Mouse (Mus musculus) Muller cell, postnatal 12 days (primary cell): ENCODE results near the gene Slc12a5.

ENCODE experiments used
- DNase-seq: peaks from one replicate; pipeline ENCODE4 v3.0.0-alpha.2; 2015; ENCODE audit errors: inconsistent ontology term

The Slc12a5 gene

DNA sequence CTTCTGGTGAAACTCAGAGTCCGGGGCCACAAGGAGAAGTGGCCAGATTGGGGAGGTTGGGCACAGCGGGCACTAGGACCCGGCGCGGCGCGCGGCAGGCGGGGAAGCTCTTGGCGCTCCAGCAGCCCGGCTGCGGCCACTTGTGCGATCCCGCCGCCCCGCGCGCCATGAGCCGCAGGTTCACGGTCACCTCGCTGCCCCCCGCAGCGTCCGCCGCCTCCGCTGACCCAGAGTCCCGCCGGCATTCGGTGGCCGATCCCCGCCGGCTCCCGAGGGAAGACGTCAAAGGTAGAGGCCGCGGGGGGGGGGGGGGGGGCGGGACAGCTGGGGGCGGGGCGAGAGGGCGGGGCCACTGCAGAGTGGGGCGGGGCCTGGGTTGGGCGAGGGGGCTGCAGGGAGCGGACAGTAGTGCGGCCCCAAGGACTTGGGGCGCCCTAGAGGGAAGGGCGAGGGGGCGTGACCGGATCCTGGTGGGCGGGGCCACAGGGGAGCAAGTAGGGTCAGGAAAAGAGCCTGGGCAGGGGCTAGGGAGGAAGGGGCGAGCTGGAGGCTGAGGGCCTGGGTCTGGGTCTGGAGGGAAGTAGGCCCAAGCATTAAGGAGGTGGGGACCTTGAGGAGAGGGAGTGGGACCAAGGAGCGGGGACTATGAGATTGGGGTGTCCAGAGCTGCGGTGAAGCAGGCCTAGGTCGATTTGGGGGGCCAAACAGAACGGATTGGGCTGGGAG, at the start of gene Slc12a5:
TSS of gene Slc12a5 (plus strand) at position 87 of the 726 bp plus-strand sequence.
- DNase-seq = peak; percentile 64

GRCm38 (mm10) chr2:164911086-164912048, 49.2 kb upstream of the Slc12a5 start, which contains the start of gene Zfp335:
Zfp335 (minus strand) TSS chr2:164911757.
- DNase-seq = peak; percentile 97

- no peak for DNase-seq
These were observed 48.5 kb upstream of the Slc12a5 start for GRCm38 (mm10) chr2:164912151-164912550.

DNA sequence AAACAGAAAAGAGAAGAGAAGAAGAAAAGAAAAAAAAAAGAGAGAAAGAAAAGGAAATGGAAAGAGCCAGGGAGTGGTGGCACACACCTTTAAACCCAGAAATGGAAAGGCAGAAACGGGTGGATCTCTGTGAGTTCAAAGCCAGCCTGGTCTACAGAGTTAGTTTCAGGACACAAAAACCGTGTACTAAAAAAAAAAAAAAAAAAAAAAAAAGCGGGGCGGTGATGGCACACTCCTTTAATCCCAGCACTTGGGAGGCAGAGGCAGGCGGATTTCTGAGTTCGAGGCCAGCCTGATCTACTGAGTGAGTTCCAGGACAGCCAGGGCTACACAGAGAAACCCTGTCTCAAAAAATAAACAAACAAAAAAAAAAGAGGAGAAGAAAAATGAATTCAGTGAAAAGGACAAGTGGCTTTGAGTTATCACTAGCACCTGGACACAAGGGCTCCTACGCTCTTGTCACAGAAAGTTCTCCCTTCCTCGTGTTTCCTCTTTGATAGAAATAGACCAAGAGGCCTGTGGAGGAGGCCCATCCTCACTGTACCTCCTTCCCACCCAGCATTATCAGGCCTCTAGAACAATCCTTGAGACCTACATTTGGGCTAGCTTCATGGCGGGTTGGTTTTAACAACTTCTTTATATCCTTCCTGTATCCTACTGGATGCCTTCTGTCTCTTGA, 47.7 kb upstream of the Slc12a5 start:
- no peak for DNase-seq

- no peak for DNase-seq
These were observed 47.2 kb upstream of the Slc12a5 start for GRCm38 (mm10) chr2:164913428-164913786.

GRCm38 (mm10) chr2:164916820-164917219, 43.8 kb upstream of the Slc12a5 start:
- DNase-seq = no peak

- DNase-seq = no peak
These were observed 43.2 kb upstream of the Slc12a5 start for GRCm38 (mm10) chr2:164917371-164917770.

DNA sequence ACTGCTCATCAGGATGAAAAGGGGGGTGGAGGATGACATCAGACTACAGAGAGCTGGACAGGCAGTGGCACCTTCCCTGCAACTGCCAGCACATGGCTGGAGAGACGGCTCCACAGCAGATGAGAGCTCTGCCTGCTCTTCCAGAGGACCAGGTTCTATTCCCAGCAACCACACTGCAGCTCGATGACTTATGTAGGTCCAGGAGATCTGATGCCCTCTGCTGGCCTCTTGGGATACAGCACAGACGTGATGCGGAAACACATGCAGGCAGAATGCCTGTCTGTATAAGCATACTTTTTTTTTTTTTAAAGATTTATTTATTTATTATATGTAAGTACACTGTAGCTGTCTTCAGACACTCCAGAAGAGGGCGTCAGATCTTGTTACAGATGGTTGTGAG, 42.3 kb upstream of the Slc12a5 start:
- DNase-seq = no peak

GRCm38 (mm10) chr2:164921984-164922383, 38.6 kb upstream of the Slc12a5 start:
- no peak for DNase-seq

DNA sequence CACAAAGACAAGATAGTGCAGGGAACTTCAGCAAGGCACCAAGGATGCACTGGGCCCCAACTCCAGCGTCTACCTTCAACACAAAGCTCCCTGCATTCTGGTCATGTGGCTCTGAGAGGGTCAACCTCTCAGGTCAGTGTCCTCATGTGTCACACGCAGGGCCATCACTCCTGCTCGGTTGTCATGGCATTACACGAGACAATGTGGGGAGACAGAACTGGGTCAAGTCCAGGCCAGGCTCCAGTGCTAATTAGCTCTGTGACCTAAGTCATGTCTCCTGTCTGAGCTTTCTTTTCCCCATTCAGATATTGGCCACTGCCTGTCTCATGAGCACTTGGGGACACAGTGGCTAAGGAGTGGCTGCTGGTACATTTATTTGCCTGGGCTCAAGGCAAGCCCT, 37.3 kb upstream of the Slc12a5 start:
- peak; percentile 25 for DNase-seq

GRCm38 (mm10) chr2:164924100-164924857, 36.3 kb upstream of the Slc12a5 start:
- peak; percentile 87 for DNase-seq

GRCm38 (mm10) chr2:164930706-164931581, 29.7 kb upstream of the Slc12a5 start:
- no peak for DNase-seq

- no peak for DNase-seq
These were observed 27.1 kb upstream of the Slc12a5 start for GRCm38 (mm10) chr2:164933534-164933933.

- DNase-seq = no peak
These were observed 24.6 kb upstream of the Slc12a5 start for GRCm38 (mm10) chr2:164935991-164936390.

GRCm38 (mm10) chr2:164938146-164939091, 22.2 kb upstream of the Slc12a5 start:
- DNase-seq = peak; percentile 71

GRCm38 (mm10) chr2:164939106-164939505, 21.5 kb upstream of the Slc12a5 start:
- DNase-seq = no peak

DNA sequence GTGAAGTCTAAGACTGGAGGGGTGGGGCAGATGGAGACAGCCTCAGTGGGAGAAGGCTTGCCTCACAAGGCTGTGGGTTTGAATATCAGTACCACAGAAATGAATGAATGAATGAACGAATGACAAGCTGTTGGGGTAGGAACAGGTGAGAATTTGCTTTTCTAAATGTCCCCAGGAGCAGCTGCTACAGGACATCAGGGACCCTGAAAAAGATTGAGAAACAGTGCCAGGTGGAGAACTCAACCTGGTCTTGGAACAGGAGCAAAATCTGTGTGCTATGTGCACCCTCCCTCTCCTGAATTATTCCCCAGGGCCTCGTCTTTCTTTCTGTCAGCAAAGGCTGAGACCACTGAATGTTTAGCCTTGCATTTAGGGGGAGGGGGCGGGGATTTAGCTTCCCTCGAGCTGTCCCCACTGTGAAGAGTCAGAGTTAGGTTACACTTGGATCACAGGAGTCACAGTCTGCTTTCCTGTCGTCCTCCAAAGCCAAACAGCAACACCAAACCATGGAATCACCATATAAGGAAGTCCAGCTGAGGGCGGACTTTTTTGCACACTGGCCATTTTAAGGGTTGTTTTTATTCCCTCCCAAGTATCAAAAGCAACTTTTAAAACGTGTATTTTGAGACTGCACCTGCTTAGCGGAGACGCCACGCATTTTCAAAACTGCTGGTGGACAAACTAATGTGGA, 20.3 kb upstream of the Slc12a5 start, which contains the start of gene Mmp9:
TSS of gene Mmp9 (plus strand) at position 641 of the 691 bp plus-strand sequence.
- no peak for DNase-seq

- DNase-seq = no peak
These were observed 17.8 kb upstream of the Slc12a5 start for GRCm38 (mm10) chr2:164942692-164943290.
